Mouse (Mus musculus): Measurements from ENCODE around the gene Mettl23. TPM values are rescaled to one million over a fixed set of nuclear protein-coding genes. Genes with fewer than 3 reads are reported as not detected.
"Not testable (repeated sequence)": the region's sequence is repeated elsewhere in the genome, so short reads cannot be mapped to it uniquely, and the experiment has no call there.

Gene Mettl23
- polyA plus RNA-seq, 1 experiment: 80.7 TPM

DNA sequence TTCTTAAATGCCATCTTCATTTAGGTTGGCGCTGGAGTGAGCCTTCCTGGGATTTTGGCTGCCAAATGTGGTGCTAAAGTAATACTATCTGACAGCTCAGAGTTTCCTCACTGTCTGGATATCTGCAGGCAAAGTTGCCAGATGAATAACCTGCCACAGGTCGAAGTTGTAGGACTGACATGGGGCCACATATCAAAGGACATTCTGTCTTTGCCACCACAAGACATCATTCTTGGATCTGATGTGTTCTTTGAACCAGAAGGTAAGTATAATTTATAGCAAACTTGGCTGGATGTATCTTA lies 5.8 kb downstream of the Mettl23 start:
- not testable (repeated sequence) for H3K4me1 ChIP-seq (ENCODE audit: control insufficient read depth, insufficient read depth, insufficient read length, low read length); H3K27ac ChIP-seq (replicated peaks; ENCODE audit: low read depth, low read length); H3K4me3 ChIP-seq (ENCODE audit: insufficient read depth, low read depth, low read length)

DNA sequence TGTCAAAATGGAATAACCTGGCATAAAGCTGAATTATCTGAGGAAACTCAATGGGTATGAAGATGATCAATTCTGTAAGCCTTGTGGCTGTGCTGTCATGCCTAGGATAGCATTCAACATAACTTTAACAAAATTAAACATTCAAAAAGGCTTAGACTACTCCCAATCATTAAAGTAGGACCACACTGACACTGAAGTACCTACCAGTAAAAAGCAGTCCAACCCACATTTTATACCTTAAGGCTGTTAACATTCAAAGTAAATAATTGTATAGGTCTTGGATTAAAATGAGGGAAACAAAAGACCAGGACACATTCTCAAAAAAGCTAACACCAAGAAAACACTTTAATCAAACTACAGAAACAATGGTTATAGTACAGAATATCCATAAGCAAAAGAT lies 6.5 kb downstream of the Mettl23 start:
- Histone ChIP-seq H3K4me1 (ENCODE audit: control insufficient read depth, insufficient read depth, insufficient read length, low read length) (no peaks in the 10 kb centered on the region), H3K27ac (replicated peaks; ENCODE audit: low read depth, low read length) (no peak overlapping the region), H3K4me3 (ENCODE audit: insufficient read depth, low read depth, low read length) (no peak overlapping the region)

DNA sequence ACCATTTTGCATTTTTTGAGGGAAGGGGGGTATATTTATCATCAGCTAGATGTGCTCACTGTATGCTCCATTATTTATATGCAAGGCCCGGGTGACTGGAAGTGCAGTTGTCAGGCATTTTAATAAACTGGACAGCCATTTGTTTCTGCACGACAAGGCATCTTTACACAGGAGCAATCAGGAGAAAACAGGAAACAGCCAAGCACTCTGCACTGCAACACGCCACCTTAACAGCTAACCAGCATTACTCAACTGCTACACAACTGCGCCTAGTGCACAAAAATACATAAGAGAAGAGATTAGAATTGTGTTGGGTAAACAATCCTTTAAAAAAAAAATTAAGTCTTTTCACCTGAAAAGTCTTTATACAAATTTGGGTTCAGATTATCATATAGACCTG lies 7.0 kb downstream of the Mettl23 start:
- no peak overlapping the region for H3K4me3 ChIP-seq (ENCODE audit: insufficient read depth, low read depth, low read length)
- no peaks in the 10 kb centered on the region; the same call in 1 of the 2 replicates for H3K4me1 ChIP-seq (ENCODE audit: control insufficient read depth, insufficient read depth, insufficient read length, low read length)
- H3K27ac ChIP-seq (replicated peaks; ENCODE audit: low read depth, low read length): no peak overlapping the region

DNA sequence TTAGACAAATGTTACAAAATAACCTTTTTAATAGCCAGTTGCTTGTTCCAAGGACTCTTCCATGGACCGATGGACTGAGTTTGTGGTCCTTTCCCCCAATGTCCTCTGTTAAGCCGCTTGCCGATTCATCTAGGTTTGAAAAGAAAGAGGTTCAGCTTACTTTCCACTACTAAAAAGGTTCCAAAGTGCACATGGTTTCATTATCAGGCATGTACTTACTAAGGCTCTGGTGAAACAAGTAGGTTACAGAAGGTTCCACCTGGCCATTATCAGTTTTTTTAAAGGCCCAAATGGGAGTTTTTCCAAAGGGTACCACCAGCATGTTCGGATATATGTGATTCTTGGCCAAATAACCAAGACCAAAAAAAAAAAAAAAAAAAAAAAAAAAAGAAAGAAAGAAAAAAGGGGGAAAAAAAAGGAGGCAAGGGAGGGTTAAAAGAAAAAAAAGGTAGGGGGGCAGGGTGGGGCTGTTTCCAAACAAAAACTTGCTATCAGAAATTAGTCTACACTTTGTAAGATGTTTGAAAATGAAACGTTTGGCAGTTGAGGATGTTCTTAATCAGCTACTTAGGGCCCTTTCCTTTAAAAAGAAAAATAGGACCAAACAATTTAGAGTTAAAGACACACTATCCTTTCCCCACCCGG lies 7.9 kb downstream of the Mettl23 start:
- H3K27ac ChIP-seq (replicated peaks; ENCODE audit: low read depth, low read length): no peak overlapping the region
- no peaks in the 10 kb centered on the region; the same call in 1 of the 2 replicates for H3K4me1 ChIP-seq (ENCODE audit: control insufficient read depth, insufficient read depth, insufficient read length, low read length)
- peak overlapping the region; percentile 79 for H3K4me3 ChIP-seq (ENCODE audit: insufficient read depth, low read depth, low read length)

DNA sequence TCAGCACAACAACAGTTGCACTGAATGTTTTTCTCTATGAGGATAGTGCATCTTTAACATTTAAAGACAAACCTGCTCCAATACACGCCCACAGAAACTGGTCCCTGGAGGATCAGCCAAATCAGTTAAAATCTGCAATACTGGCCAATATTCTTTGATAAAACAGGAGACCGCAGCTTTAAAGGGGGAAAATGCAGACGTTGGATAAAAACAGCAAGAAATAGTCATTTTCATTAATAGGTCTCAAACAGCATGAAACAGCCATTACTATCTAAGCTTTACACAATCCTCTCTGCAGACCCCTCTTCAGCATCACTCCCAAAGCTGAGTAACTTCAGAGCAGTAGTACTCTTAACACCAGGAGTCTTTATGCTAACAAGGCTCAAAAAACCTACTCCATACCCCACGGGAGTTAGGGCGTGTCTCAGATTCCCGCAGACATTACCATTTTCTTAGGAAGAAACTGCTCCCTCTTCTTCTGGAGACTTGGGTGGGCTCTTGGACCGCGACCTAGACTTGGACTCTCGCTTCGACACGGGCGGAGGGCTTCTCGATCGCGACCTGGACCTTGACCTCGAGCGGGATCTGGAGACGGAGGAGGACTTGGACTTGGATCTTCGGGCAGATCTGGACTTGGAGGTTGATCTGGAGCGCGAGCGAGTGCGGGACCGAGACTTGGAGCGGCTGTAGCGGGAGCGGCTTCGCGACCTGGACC lies 8.7 kb downstream of the Mettl23 start:
- Histone ChIP-seq H3K27ac (replicated peaks; ENCODE audit: low read depth, low read length) (peak overlapping the region; percentile 89), H3K4me3 (ENCODE audit: insufficient read depth, low read depth, low read length) (peak overlapping the region; percentile 79), H3K4me1 (ENCODE audit: control insufficient read depth, insufficient read depth, insufficient read length, low read length) (no peaks in the 10 kb centered on the region; the same call in 1 of the 2 replicates)

DNA sequence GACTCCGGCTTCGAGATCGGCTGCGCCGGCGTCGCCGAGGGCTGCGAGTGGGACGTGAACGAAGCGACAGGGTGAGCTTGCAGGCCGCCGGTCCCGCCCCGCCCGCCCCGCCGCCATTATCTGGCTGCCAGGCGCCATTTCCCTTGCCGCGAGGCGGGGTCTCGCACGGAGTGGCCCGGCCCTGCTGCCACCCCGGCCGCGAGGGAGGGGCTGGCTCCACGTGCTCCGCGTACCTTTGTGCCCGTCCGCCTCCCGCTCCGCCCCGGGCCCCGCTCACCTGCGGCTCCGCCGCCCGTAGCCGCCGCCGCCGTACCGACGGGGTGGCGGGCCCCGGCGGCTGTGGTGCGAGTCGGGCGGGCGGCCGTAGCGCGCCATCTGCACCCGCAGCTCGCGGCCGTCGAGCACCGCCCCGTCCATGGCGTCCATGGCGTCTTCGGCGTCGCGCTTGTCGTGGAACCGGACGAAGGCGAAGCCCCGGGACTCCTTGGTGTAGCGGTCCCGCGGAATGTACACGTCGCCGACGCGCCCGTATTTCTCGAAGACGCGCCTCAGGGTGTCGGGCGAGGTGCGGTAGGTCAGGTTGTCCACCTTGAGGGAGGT lies 9.3 kb downstream of the Mettl23 start, which contains the start of gene Mfsd11:
Mfsd11 (plus strand) TSS at position 150 of the 600 bp plus-strand sequence.
- H3K27ac ChIP-seq (replicated peaks; ENCODE audit: low read depth, low read length): peak within 1 kb of the TSS; percentile 95
- no peaks in the 10 kb centered on the region; the same call in 1 of the 2 replicates for H3K4me1 ChIP-seq (ENCODE audit: control insufficient read depth, insufficient read depth, insufficient read length, low read length)
- H3K4me3 ChIP-seq (ENCODE audit: insufficient read depth, low read depth, low read length): peak within 1 kb of the TSS; percentile 84

DNA sequence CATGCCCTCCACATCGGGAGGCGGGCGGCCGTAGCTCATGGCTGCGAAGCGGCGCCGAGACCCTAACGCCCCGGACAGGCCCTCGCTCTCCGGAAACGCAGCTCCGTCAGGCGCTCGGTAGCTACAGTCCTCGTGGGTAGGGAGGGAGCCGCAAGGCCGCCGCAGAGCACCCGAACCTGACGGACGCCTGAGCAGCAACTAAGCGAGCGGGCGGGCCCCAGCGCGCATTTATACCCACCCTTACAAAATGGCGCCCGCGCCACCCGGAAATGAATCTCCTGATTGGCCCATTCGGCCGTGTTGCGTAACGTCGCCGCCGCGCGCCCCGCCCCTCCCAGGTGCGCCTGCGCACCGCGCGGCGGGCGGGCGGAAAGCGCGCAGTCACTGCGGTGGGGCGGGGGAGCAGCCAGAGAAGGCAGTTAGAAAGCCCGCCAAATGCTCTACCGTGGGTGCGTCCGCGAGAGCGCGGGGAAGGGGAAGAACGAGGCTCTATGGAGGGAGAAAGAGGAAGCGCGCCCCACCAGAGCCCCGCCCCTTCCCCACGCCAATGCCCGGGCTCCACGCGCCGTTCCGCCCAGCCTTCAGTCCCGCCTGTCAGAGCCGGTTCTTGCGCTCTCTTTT lies 9.9 kb downstream of the Mettl23 start, which contains the start of gene Srsf2:
Srsf2 (minus strand) TSS at position 204 of the 621 bp plus-strand sequence.
- Histone ChIP-seq H3K4me3 (ENCODE audit: insufficient read depth, low read depth, low read length) (peak within 1 kb of the TSS; percentile 84), H3K4me1 (ENCODE audit: control insufficient read depth, insufficient read depth, insufficient read length, low read length) (no peaks in the 10 kb centered on the region; the same call in 1 of the 2 replicates), H3K27ac (replicated peaks; ENCODE audit: low read depth, low read length) (peak within 1 kb of the TSS; percentile 95)

DNA sequence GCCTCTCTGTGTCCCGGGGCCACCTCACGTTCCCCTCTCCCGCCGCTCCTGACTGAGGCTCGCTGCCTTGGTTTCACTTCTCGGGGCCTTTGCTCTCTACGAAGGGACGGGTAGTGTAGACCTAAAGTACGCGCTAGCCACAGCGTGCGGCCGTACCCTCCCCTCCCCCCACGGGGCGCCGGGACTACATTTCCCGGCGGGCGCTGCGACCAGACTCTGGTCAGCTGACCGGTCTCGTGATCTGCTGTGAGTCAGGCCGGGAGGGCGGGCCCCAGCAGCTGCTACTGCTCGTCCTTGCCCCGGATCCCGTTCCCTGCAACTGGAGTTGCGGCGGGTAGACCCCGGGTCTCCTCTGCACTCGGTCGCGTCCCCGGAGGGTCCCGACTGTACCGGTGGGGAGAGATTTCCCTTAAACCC lies 10.4 kb downstream of the Mettl23 start:
- peak overlapping the region; percentile 95 for H3K27ac ChIP-seq (replicated peaks; ENCODE audit: low read depth, low read length)
- H3K4me1 ChIP-seq (ENCODE audit: control insufficient read depth, insufficient read depth, insufficient read length, low read length): no peaks in the 10 kb centered on the region; the same call in 1 of the 2 replicates

DNA sequence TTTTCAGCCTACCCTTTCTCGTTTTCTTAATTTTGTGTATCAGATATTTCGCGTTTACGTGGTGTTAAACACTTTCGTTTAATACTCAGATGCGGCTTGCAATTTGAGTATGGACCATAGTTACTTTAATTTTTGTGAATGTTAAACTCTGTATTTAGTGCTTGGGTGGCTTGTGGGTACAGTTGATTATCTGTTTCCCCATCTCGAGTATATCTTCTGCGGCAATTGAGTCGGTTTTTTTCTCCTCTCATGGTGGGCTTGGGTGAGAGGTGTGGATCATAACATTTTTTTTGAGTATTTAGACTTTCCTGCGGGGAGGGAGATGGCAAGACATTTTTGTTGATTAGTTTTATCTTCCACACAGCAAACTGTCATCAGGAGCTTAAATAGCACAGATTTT lies 11.2 kb downstream of the Mettl23 start:
- Histone ChIP-seq H3K4me3 (ENCODE audit: insufficient read depth, low read depth, low read length) (peak overlapping the region; percentile 83), H3K4me1 (ENCODE audit: control insufficient read depth, insufficient read depth, insufficient read length, low read length) (no peaks in the 10 kb centered on the region; the same call in 1 of the 2 replicates), H3K27ac (replicated peaks; ENCODE audit: low read depth, low read length) (peak overlapping the region; percentile 64; the same call in 1 of the 2 replicates)

More for the DNA sequence above, 10.4 kb downstream of the Mettl23 start:
- H3K4me3 ChIP-seq (ENCODE audit: insufficient read depth, low read depth, low read length): peak overlapping the region; percentile 84

DNA sequence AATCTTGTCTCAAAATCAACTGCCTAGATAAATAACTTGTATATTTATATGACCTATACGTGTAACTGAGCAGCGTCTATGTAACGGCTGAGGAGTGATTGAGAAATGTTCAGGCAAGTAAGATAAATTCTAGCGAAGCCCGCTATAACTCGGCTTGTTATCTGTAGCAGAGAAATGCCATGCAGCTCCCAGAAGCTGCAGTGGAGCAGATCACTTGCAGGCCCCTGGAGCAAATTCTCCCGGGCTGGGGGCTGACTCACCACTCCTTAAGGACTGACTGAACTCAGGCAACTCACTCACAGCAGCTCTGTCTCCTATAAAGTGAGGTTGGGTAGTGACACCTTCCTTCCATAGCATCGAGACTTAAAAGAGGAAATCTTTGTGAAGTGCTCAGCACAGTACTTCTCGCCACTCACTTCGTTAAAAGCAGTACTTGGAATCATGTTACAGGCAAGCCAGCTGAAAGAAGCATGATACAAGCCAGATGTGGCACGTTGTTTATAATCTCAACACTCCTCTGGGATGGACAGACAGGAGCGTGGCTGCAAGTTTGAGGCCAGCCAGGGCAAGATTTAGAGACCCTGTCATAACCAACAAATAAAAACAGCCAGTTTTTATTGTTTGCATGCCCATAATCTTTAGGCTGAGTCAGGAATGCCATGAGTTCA lies 14.2 kb downstream of the Mettl23 start:
- H3K4me3 ChIP-seq (ENCODE audit: insufficient read depth, low read depth, low read length): no peak overlapping the region
- H3K4me1 ChIP-seq (ENCODE audit: control insufficient read depth, insufficient read depth, insufficient read length, low read length): no peaks in the 10 kb centered on the region; the same call in 1 of the 2 replicates
- H3K27ac ChIP-seq (replicated peaks; ENCODE audit: low read depth, low read length): no peak overlapping the region

DNA sequence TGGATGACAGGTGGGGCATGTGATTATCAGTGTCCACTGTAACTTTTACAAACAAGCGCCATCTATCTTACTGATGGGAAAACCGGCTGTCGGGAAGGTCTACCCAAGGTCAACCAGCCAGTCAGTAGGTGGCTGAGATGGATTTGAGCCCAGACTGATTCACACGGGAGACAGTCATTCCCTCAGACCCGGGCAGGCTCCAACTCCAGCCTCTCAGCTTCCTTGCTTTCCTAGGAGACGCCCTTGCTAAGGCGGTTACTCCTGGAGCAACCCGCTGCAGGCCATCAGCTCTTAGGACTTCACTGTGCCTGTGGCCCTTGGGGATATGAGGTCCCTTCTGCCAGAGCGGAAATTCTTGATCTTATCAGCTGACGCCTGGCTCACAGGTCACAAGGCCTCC lies 21.4 kb downstream of the Mettl23 start:
- no peak overlapping the region for H3K4me3 ChIP-seq (ENCODE audit: insufficient read depth, low read depth, low read length)
- peak overlapping the region; percentile 46 for H3K27ac ChIP-seq (replicated peaks; ENCODE audit: low read depth, low read length)
- H3K4me1 ChIP-seq (ENCODE audit: control insufficient read depth, insufficient read depth, insufficient read length, low read length): peaks cover 2% of the 10 kb centered on the region; the same call in 1 of the 2 replicates

DNA sequence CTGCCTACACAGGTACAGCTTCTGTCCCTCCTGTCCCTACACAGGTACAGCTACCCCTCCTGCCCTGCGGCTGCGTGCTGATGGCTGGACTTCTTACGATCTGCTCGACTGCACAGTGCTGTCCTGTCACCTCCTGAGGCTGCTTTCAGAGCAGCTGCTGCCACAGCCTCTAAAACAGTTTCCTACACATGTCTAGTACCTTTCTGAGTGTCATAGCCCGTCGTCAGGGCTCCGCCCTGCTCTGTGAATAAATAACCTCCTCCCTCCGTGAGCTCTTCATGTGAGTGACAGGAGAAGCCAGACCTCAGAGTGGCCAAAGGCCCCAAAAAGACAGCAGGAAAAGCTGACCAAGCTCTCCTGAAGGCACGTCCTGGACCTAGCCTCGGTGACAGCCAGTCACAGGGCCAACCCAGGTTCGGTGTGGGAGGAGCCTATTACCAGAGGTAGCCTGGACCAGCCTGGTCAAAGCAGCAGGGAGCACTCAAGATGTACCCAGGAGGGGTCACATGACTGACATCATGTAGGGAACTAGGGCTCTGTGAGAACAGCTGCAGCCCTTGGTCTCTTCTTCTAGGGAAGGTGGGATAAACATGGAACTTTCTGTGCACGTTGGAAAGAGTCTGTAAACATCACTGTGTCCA lies 23.0 kb downstream of the Mettl23 start:
- H3K4me3 ChIP-seq (ENCODE audit: insufficient read depth, low read depth, low read length): no peak overlapping the region
- no peak overlapping the region for H3K27ac ChIP-seq (replicated peaks; ENCODE audit: low read depth, low read length)
- H3K4me1 ChIP-seq (ENCODE audit: control insufficient read depth, insufficient read depth, insufficient read length, low read length): peaks cover 2% of the 10 kb centered on the region; the same call in 1 of the 2 replicates

DNA sequence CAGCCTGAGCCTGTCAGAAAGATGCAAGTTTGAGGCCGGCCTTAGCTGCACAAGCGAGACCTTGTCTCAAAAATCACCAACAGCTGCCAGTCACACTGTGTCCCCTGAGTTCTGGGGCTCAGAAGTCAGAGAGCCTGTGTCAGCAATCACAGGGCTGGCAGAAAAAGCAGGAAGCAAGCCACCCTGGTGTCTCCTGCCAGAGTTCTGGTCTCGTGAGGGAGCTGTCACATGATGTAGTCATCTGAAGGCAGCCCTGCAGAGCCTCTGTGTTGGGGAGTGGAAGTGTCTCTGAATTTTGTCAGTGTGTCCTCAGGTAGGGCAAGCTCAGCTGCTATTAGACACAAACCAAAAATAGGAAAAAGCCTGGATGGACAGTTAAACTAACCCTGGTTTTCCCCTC lies 25.1 kb downstream of the Mettl23 start:
- H3K27ac ChIP-seq (replicated peaks; ENCODE audit: low read depth, low read length): peak overlapping the region; percentile 31; the same call in 1 of the 2 replicates
- peaks cover 2% of the 10 kb centered on the region; the same call in 1 of the 2 replicates for H3K4me1 ChIP-seq (ENCODE audit: control insufficient read depth, insufficient read depth, insufficient read length, low read length)
- H3K4me3 ChIP-seq (ENCODE audit: insufficient read depth, low read depth, low read length): no peak overlapping the region

DNA sequence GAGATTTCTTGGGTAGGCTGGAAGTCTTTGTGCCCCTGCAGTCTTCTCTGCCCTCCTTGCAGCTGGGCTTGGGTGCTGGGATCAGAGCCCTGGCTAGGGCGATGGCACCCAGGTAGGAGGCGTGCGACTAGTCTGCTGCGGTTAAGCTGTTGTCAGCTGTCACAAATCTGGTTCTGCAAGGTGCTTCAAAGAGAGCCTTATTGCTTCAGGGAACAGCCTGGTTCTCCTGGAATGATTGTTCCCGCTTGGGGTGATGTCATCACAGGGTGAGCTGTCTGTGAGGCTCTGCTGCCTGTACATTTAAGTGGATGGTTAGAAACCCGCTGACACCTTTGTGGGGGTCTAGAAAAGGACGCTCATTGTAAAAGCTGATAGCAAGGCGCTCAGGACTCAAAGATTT lies 26.1 kb downstream of the Mettl23 start:
- H3K4me1 ChIP-seq (ENCODE audit: control insufficient read depth, insufficient read depth, insufficient read length, low read length): peaks cover 2% of the 10 kb centered on the region; the same call in 1 of the 2 replicates
- peak overlapping the region; percentile 42 for H3K27ac ChIP-seq (replicated peaks; ENCODE audit: low read depth, low read length)
- H3K4me3 ChIP-seq (ENCODE audit: insufficient read depth, low read depth, low read length): no peak overlapping the region
